Mouse (Mus musculus): Measurements from ENCODE around the gene Arhgdig. TPM values are rescaled to one million over a fixed set of nuclear protein-coding genes. Genes with fewer than 3 reads are reported as not detected.
A peak's percentile ranks its signal among the peaks of the same experiment; 100 is the strongest.

Gene Arhgdig
- polyA plus RNA-seq (2014; fragmentation: Nextera tagmentation; extraction: Ambion mirVana): 9.9 and 10.0 TPM in 2 replicates

- H3K4me3 ChIP-seq (ENCODE audit: low read depth, low read length): no peak within 1 kb of the TSS
- no peaks in the 10 kb centered on the region for H3K9me3 ChIP-seq (ENCODE audit: control insufficient read depth, low read length)
- DNase-seq (ENCODE audit: low spot score) (no peak), ATAC-seq (ENCODE audit: low FRiP score) (no peak)
- peaks cover 20% of the 10 kb centered on the region for H3K27me3 ChIP-seq (ENCODE audit: control insufficient read depth, insufficient read depth, low read length)
- 88% methylated on average over 12 of the region's 12 CpGs for WGBS
- H3K27ac ChIP-seq (ENCODE audit: low read depth, low read length): no peak within 1 kb of the TSS
- H3K4me2 ChIP-seq (replicated peaks; ENCODE audit: low read depth, low read length): no peak within 1 kb of the TSS
- H3K36me3 ChIP-seq (ENCODE audit: control insufficient read depth, insufficient read depth, low read length): no peaks in the 10 kb centered on the region
- H3K9ac ChIP-seq (ENCODE audit: low read depth, low read length): no peak within 1 kb of the TSS
- peaks cover 4% of the 10 kb centered on the region; the same call in 1 of the 2 replicates for H3K4me1 ChIP-seq (replicated peaks; ENCODE audit: control insufficient read depth, insufficient read depth, low read length)
These were observed at the start of gene Arhgdig for GRCm38 (mm10) chr17:26207686-26208085. Gene Arhgdig (minus strand): TSS chr17:26207786.

GRCm38 (mm10) chr17:26255313-26255712, 47.7 kb upstream of the Arhgdig start:
- DNase-seq (ENCODE audit: low spot score) (peak; percentile 20), ATAC-seq (ENCODE audit: low FRiP score) (no peak)
- Histone ChIP-seq H3K9me3 (ENCODE audit: control insufficient read depth, low read length) (no peaks in the 10 kb centered on the region), H3K9ac (ENCODE audit: low read depth, low read length) (no peak overlapping the region), H3K4me3 (ENCODE audit: low read depth, low read length) (no peak overlapping the region), H3K4me2 (replicated peaks; ENCODE audit: low read depth, low read length) (no peak overlapping the region), H3K4me1 (replicated peaks; ENCODE audit: control insufficient read depth, insufficient read depth, low read length) (peaks cover 2% of the 10 kb centered on the region; the same call in 1 of the 2 replicates), H3K36me3 (ENCODE audit: control insufficient read depth, insufficient read depth, low read length) (peaks cover 8% of the 10 kb centered on the region), H3K27me3 (ENCODE audit: control insufficient read depth, insufficient read depth, low read length) (no peaks in the 10 kb centered on the region), H3K27ac (ENCODE audit: low read depth, low read length) (no peak overlapping the region)
- WGBS: 95% methylated on average over 7 of the region's 7 CpGs

GRCm38 (mm10) chr17:26253399-26253798, 45.8 kb upstream of the Arhgdig start:
- Histone ChIP-seq H3K27me3 (ENCODE audit: control insufficient read depth, insufficient read depth, low read length) (no peaks in the 10 kb centered on the region), H3K36me3 (ENCODE audit: control insufficient read depth, insufficient read depth, low read length) (peaks cover 2% of the 10 kb centered on the region; the same call in 1 of the 2 replicates), H3K27ac (ENCODE audit: low read depth, low read length) (peak overlapping the region; percentile 97), H3K4me1 (replicated peaks; ENCODE audit: control insufficient read depth, insufficient read depth, low read length) (peaks cover 2% of the 10 kb centered on the region; the same call in 1 of the 2 replicates), H3K9ac (ENCODE audit: low read depth, low read length) (peak overlapping the region; percentile 94), H3K9me3 (ENCODE audit: control insufficient read depth, low read length) (no peaks in the 10 kb centered on the region), H3K4me2 (replicated peaks; ENCODE audit: low read depth, low read length) (peak overlapping the region; percentile 63), H3K4me3 (ENCODE audit: low read depth, low read length) (peak overlapping the region; percentile 86)
- DNase-seq (ENCODE audit: low spot score) (no peak), ATAC-seq (ENCODE audit: low FRiP score) (no peak)
- under 1% methylated on average over 24 of the region's 24 CpGs for WGBS

GRCm38 (mm10) chr17:26252539-26253251, 45.1 kb upstream of the Arhgdig start, which contains the start of gene Luc7l:
Gene Luc7l (plus strand): TSS chr17:26252896.
- WGBS: under 1% methylated on average over 43 of the region's 43 CpGs
- H3K4me3 ChIP-seq (ENCODE audit: low read depth, low read length): peak within 1 kb of the TSS; percentile 86
- no peaks in the 10 kb centered on the region for H3K9me3 ChIP-seq (ENCODE audit: control insufficient read depth, low read length)
- peak within 1 kb of the TSS; percentile 97 for H3K27ac ChIP-seq (ENCODE audit: low read depth, low read length)
- peaks cover 2% of the 10 kb centered on the region; the same call in 1 of the 2 replicates for H3K36me3 ChIP-seq (ENCODE audit: control insufficient read depth, insufficient read depth, low read length)
- H3K9ac ChIP-seq (ENCODE audit: low read depth, low read length): peak within 1 kb of the TSS; percentile 94
- DNase-seq (ENCODE audit: low spot score): peak; percentile 95
- peak; percentile 93 for ATAC-seq (ENCODE audit: low FRiP score)
- peak within 1 kb of the TSS; percentile 63 for H3K4me2 ChIP-seq (replicated peaks; ENCODE audit: low read depth, low read length)
- no peaks in the 10 kb centered on the region for H3K27me3 ChIP-seq (ENCODE audit: control insufficient read depth, insufficient read depth, low read length)
- H3K4me1 ChIP-seq (replicated peaks; ENCODE audit: control insufficient read depth, insufficient read depth, low read length): peaks cover 2% of the 10 kb centered on the region; the same call in 1 of the 2 replicates

GRCm38 (mm10) chr17:26251886-26252538, 44.4 kb upstream of the Arhgdig start:
- ATAC-seq (ENCODE audit: low FRiP score) (no peak), DNase-seq (ENCODE audit: low spot score) (no peak)
- H3K9me3 ChIP-seq (ENCODE audit: control insufficient read depth, low read length): no peaks in the 10 kb centered on the region
- H3K4me3 ChIP-seq (ENCODE audit: low read depth, low read length): peak overlapping the region; percentile 86; the same call in 1 of the 2 replicates
- peaks cover 2% of the 10 kb centered on the region; the same call in 1 of the 2 replicates for H3K4me1 ChIP-seq (replicated peaks; ENCODE audit: control insufficient read depth, insufficient read depth, low read length)
- WGBS: 60% methylated on average over 4 of the region's 4 CpGs
- peak overlapping the region; percentile 63 for H3K4me2 ChIP-seq (replicated peaks; ENCODE audit: low read depth, low read length)
- peaks cover 2% of the 10 kb centered on the region; the same call in 1 of the 2 replicates for H3K36me3 ChIP-seq (ENCODE audit: control insufficient read depth, insufficient read depth, low read length)
- H3K27ac ChIP-seq (ENCODE audit: low read depth, low read length): no peak overlapping the region; the same call in 1 of the 2 replicates
- H3K27me3 ChIP-seq (ENCODE audit: control insufficient read depth, insufficient read depth, low read length): no peaks in the 10 kb centered on the region
- 0 out of 2 replicates have a peak overlapping the region, but pooled peaks have one; percentile 24 for H3K9ac ChIP-seq (ENCODE audit: low read depth, low read length)

GRCm38 (mm10) chr17:26244101-26244841, 36.7 kb upstream of the Arhgdig start, which contains the start of gene Fam234a:
Gene Fam234a (minus strand): TSS chr17:26244242.
- 11% methylated on average over 26 of the region's 33 CpGs for WGBS
- Histone ChIP-seq H3K4me1 (replicated peaks; ENCODE audit: control insufficient read depth, insufficient read depth, low read length) (no peaks in the 10 kb centered on the region; the same call in 1 of the 2 replicates), H3K4me2 (replicated peaks; ENCODE audit: low read depth, low read length) (peak within 1 kb of the TSS; percentile 77), H3K27me3 (ENCODE audit: control insufficient read depth, insufficient read depth, low read length) (no peaks in the 10 kb centered on the region), H3K9ac (ENCODE audit: low read depth, low read length) (peak within 1 kb of the TSS; percentile 70), H3K4me3 (ENCODE audit: low read depth, low read length) (peak within 1 kb of the TSS; percentile 80), H3K27ac (ENCODE audit: low read depth, low read length) (peak within 1 kb of the TSS; percentile 65), H3K36me3 (ENCODE audit: control insufficient read depth, insufficient read depth, low read length) (no peaks in the 10 kb centered on the region), H3K9me3 (ENCODE audit: control insufficient read depth, low read length) (no peaks in the 10 kb centered on the region)
- DNase-seq (ENCODE audit: low spot score) (peak; percentile 97), ATAC-seq (ENCODE audit: low FRiP score) (peak; percentile 97)

GRCm38 (mm10) chr17:26243471-26244100, 36.0 kb upstream of the Arhgdig start:
- H3K4me3 ChIP-seq (ENCODE audit: low read depth, low read length): peak overlapping the region; percentile 80
- peak overlapping the region; percentile 70 for H3K9ac ChIP-seq (ENCODE audit: low read depth, low read length)
- no peaks in the 10 kb centered on the region for H3K36me3 ChIP-seq (ENCODE audit: control insufficient read depth, insufficient read depth, low read length)
- WGBS: under 1% methylated on average over 32 of the region's 32 CpGs
- no peak for DNase-seq (ENCODE audit: low spot score)
- H3K27ac ChIP-seq (ENCODE audit: low read depth, low read length): peak overlapping the region; percentile 65
- H3K4me1 ChIP-seq (replicated peaks; ENCODE audit: control insufficient read depth, insufficient read depth, low read length): no peaks in the 10 kb centered on the region; the same call in 1 of the 2 replicates
- no peaks in the 10 kb centered on the region for H3K27me3 ChIP-seq (ENCODE audit: control insufficient read depth, insufficient read depth, low read length)
- peak; percentile 85 for ATAC-seq (ENCODE audit: low FRiP score)
- H3K4me2 ChIP-seq (replicated peaks; ENCODE audit: low read depth, low read length): peak overlapping the region; percentile 77
- H3K9me3 ChIP-seq (ENCODE audit: control insufficient read depth, low read length): no peaks in the 10 kb centered on the region

- Histone ChIP-seq H3K9me3 (ENCODE audit: control insufficient read depth, low read length) (no peaks in the 10 kb centered on the region), H3K4me1 (replicated peaks; ENCODE audit: control insufficient read depth, insufficient read depth, low read length) (no peaks in the 10 kb centered on the region; the same call in 1 of the 2 replicates), H3K27ac (ENCODE audit: low read depth, low read length) (no peak overlapping the region), H3K27me3 (ENCODE audit: control insufficient read depth, insufficient read depth, low read length) (no peaks in the 10 kb centered on the region), H3K4me2 (replicated peaks; ENCODE audit: low read depth, low read length) (no peak overlapping the region), H3K4me3 (ENCODE audit: low read depth, low read length) (no peak overlapping the region), H3K36me3 (ENCODE audit: control insufficient read depth, insufficient read depth, low read length) (no peaks in the 10 kb centered on the region), H3K9ac (ENCODE audit: low read depth, low read length) (no peak overlapping the region)
- no peak for ATAC-seq (ENCODE audit: low FRiP score)
- WGBS: 85% methylated on average over 6 of the region's 6 CpGs
- no peak for DNase-seq (ENCODE audit: low spot score)
These were observed 33.4 kb upstream of the Arhgdig start for GRCm38 (mm10) chr17:26240990-26241389.

All from hindbrain, embryonic 11.5 days (tissue).